17 mouse cellular contexts compared by ENCODE assay signal in the genomic region with DNA sequence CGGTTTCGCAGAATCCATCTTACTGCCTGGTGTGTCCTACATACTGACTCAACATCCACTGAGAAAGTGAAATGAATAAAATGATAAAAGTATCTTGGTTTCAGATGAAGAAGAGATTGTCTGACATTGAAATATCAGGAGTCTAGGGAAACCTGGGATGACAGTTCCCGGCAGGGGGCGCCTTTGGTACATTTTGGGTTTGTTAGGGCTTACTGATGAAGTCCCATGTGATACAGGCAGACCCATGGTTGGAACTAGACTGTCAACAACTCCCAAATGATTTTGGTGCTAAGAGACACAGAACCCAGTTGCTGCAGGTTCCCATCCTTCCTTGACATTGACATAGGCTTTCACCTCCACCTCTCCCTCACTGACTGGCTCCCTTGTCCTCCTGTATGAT. TPM values are rescaled to one million over a fixed set of nuclear protein-coding genes. Genes with fewer than 3 reads are reported as not detected.
DNase-seq lines count a peak whose midpoint lies in the region; ATAC-seq and TF ChIP-seq lines count a peak whose summit lies in the region.
"Had no signal": no experiment of that assay in that cellular context is flagged by ENCODE, and none has a peak within 500 bp of the region (broad histone marks: within the 10 kb centered on the region; RNA-seq: fewer than 3 reads in every experiment).

No protein-coding gene starts in this region.

- H3K27ac ChIP-seq in layer of hippocampus, adult 2 months, result no peak overlapping the region
- H3K27ac ChIP-seq in neural tube, embryonic 15.5 days (replicated peaks), result no peak overlapping the region
- H3K27ac ChIP-seq: forebrain, embryonic 12.5 days; hindbrain, embryonic 12.5 days; limb, embryonic 15.5 days; neural tube, embryonic 13.5 days; stomach, postnatal 0 days had no signal

- H3K9ac ChIP-seq in neural tube, embryonic 15.5 days (replicated peaks), result no peak overlapping the region
- H3K9ac ChIP-seq: forebrain, embryonic 12.5 days; hindbrain, embryonic 12.5 days; limb, embryonic 15.5 days; neural tube, embryonic 13.5 days had no signal

- no peak for ATAC-seq in neural tube, embryonic 15.5 days (ENCODE audit: low FRiP score)
- ATAC-seq: Patski had no signal

- TF ChIP-seq CTCF in layer of hippocampus, adult 2 months (conservative IDR thresholded peaks at IDR 0.05), result peak; percentile 36

- 79% methylated on average over 4 of the region's 4 CpGs for WGBS in neural tube, embryonic 15.5 days

- H3K4me2 ChIP-seq in neural tube, embryonic 15.5 days, result no peak overlapping the region
- H3K4me2 ChIP-seq: forebrain, embryonic 12.5 days; hindbrain, embryonic 12.5 days; limb, embryonic 15.5 days; neural tube, embryonic 13.5 days had no signal

- H3K9me3 ChIP-seq in neural tube, embryonic 15.5 days (replicated peaks), result no peaks in the 10 kb centered on the region
- H3K9me3 ChIP-seq: forebrain, embryonic 12.5 days; hindbrain, embryonic 12.5 days; limb, embryonic 15.5 days; neural tube, embryonic 13.5 days had no signal

- no peak for DNase-seq in layer of hippocampus, adult 2 months (ENCODE audit: low spot score in 2 of 2)
- DNase-seq in layer of hippocampus, adult 18-20 months (ENCODE audit: low spot score in 2 of 2), result no peak
- peak; percentile 52 for DNase-seq in thymus, postnatal 4 days
- no peak for DNase-seq in thymus, postnatal 10 days (ENCODE audit: low spot score in 2 of 2)
- DNase-seq in ZHBTc4 (ENCODE audit: low read depth, low spot score), result peak; percentile 59
- DNase-seq in Muller cell, postnatal 12 days (ENCODE audit: inconsistent ontology term), result no peak
- DNase-seq: gastrocnemius, postnatal 14 days; kidney, adult 18-20 months; kidney, postnatal 14 days; right cerebral cortex, postnatal 25 days had no signal

- H3K27me3 ChIP-seq in neural tube, embryonic 15.5 days (replicated peaks), result no peaks in the 10 kb centered on the region
- H3K27me3 ChIP-seq: forebrain, embryonic 12.5 days; hindbrain, embryonic 12.5 days; limb, embryonic 15.5 days; neural tube, embryonic 13.5 days had no signal

- no peaks in the 10 kb centered on the region for H3K4me1 ChIP-seq in neural tube, embryonic 15.5 days
- H3K4me1 ChIP-seq: forebrain, embryonic 12.5 days; hindbrain, embryonic 12.5 days; neural tube, embryonic 13.5 days had no signal

- H3K36me3 ChIP-seq in neural tube, embryonic 15.5 days, result no peaks in the 10 kb centered on the region
- H3K36me3 ChIP-seq: forebrain, embryonic 12.5 days; hindbrain, embryonic 12.5 days; limb, embryonic 15.5 days; neural tube, embryonic 13.5 days had no signal

- H3K4me3 ChIP-seq in layer of hippocampus, adult 2 months, result no peak overlapping the region
- no peak overlapping the region for H3K4me3 ChIP-seq in neural tube, embryonic 15.5 days (replicated peaks)
- H3K4me3 ChIP-seq: forebrain, embryonic 12.5 days; hindbrain, embryonic 12.5 days; limb, embryonic 15.5 days; neural tube, embryonic 13.5 days had no signal

RNA-seq across cellular contexts. Expression of gene Emp1, which starts 34.7 kb away (rescaled TPM):
- 1 to 10 TPM; 2.0 to 2.8 TPM for total RNA-seq in layer of hippocampus, adult 2 months (2021)
- 1 to 10 TPM; 2.8 to 3.0 TPM for total RNA-seq in layer of hippocampus, adult 18-20 months (2021)
- 12.3 and 19.4 TPM in 2 replicates for polyA plus RNA-seq in neural tube, embryonic 15.5 days (2015; fragmentation: Nextera tagmentation; extraction: Ambion mirVana)

Comparison
In these comparisons a context has a peak if more than half of its experiments do, and no peak if none do; other contexts are left out.
1. DNase-seq: peak in thymus, postnatal 4 days (single experiment) and ZHBTc4 (single experiment); none in layer of hippocampus, adult 2 months (0 of 2), layer of hippocampus, adult 18-20 months (0 of 2), thymus, postnatal 10 days (0 of 2) and Muller cell, postnatal 12 days (single experiment).